Mouse (Mus musculus) CH12F3 (cell line): ENCODE results near the gene Uck2.

Source experiments
- in situ Hi-C: fragments of 300-500 bp; cut with MboI; formaldehyde crosslinking; loops from 2 replicates; pipeline ENCODE4 v1.14.3; 2020; ENCODE audit warnings: low sequenced_read_pairs

Gene Uck2

GRCm38 (mm10) chr1:167259702-167260101 lies 25.4 kb downstream of the Uck2 start:
- in situ Hi-C loops, result no loop called here

GRCm38 (mm10) chr1:167256724-167257302 lies 28.3 kb downstream of the Uck2 start:
- in situ Hi-C loops, result no loop called here

- in situ Hi-C loops, result no loop called here
Measured at GRCm38 (mm10) chr1:167253579-167253978, 31.5 kb downstream of the Uck2 start.

GRCm38 (mm10) chr1:167249881-167250280 lies 35.2 kb downstream of the Uck2 start:
- in situ Hi-C loops, result no loop called here

GRCm38 (mm10) chr1:167249252-167249651 lies 35.9 kb downstream of the Uck2 start:
- in situ Hi-C loops, result no loop called here

GRCm38 (mm10) chr1:167247886-167248285 lies 37.2 kb downstream of the Uck2 start:
- in situ Hi-C loops, result no loop called here

- in situ Hi-C loops, result no loop called here
Measured at GRCm38 (mm10) chr1:167246976-167247375, 38.1 kb downstream of the Uck2 start.

- in situ Hi-C loops, result no loop called here
Measured at GRCm38 (mm10) chr1:167246275-167246674, 38.8 kb downstream of the Uck2 start.

- in situ Hi-C loops, result no loop called here
Measured at GRCm38 (mm10) chr1:167245180-167245641, 39.9 kb downstream of the Uck2 start.

GRCm38 (mm10) chr1:167242191-167242681 lies 42.9 kb downstream of the Uck2 start:
- in situ Hi-C loops, result no loop called here

- in situ Hi-C loops, result no loop called here
Measured at GRCm38 (mm10) chr1:167241487-167241886, 43.6 kb downstream of the Uck2 start.

- in situ Hi-C loops, result no loop called here
Measured at GRCm38 (mm10) chr1:167240361-167240760, 44.8 kb downstream of the Uck2 start.

- in situ Hi-C loops, result no loop called here
Measured at GRCm38 (mm10) chr1:167239916-167240315, 45.2 kb downstream of the Uck2 start.

GRCm38 (mm10) chr1:167237798-167238197 lies 47.3 kb downstream of the Uck2 start:
- in situ Hi-C loops, result no loop called here

- in situ Hi-C loops, result no loop called here
Measured at GRCm38 (mm10) chr1:167236790-167237189, 48.3 kb downstream of the Uck2 start.

- in situ Hi-C loops, result no loop called here
Measured at GRCm38 (mm10) chr1:167234344-167234743, 50.8 kb downstream of the Uck2 start.

GRCm38 (mm10) chr1:167232918-167233317 lies 52.2 kb downstream of the Uck2 start:
- in situ Hi-C loops, result no loop called here

GRCm38 (mm10) chr1:167231612-167232283 lies 53.4 kb downstream of the Uck2 start:
- in situ Hi-C loops, result no loop called here

- in situ Hi-C loops, result no loop called here
Measured at GRCm38 (mm10) chr1:167230930-167231611, 54.0 kb downstream of the Uck2 start.

- in situ Hi-C loops, result loop anchor here (25.0 kb wide), 1 partner anchor 485 kb away; no protein-coding TSS in a partner anchor
Measured at GRCm38 (mm10) chr1:167222382-167223010, 62.6 kb downstream of the Uck2 start.
